Mouse (Mus musculus): ENCODE measurements around the gene Fam133b.

GRCm38 (mm10) chr5:3595693-3596398 lies 52.2 kb downstream of the Fam133b start, which contains the start of gene Pex1:
- TF ChIP-seq CTCF (IDR thresholded peaks at IDR 0.05; ENCODE audit: low read depth, low read length) (peak; percentile 58), POLR2A (IDR thresholded peaks at IDR 0.05; ENCODE audit: extremely low read depth, insufficient read depth, low read length) (0 out of 2 replicates have a peak, but pooled peaks have one; percentile 34)
